Mouse (Mus musculus) heart, postnatal 0 days (tissue): ENCODE measurements around the gene Grap2. TPM values are rescaled to one million over a fixed set of nuclear protein-coding genes. Genes with fewer than 3 reads are reported as not detected.

Source experiments
- ATAC-seq: fragments of 200-750 bp; cut with Nextera tagmentation; 2 replicates; pipeline ENCODE4 v1.8.0; 2017; ENCODE audit warnings: low read depth, moderate number of reproducible peaks, moderate library complexity; ENCODE audit not compliant: insufficient read depth
- DNase-seq: peaks from one replicate; pipeline ENCODE4 v3.0.0-alpha.2; 2016; ENCODE audit warnings: low spot score
- H3K27ac ChIP-seq: fragments of 300-500 bp; sonication (generic); 2 replicates; pipeline ENCODE4 v1.5.1; 2014; ENCODE audit warnings: low read depth, mild to moderate bottlenecking
- H3K27me3 ChIP-seq: fragments of 300-500 bp; sonication (generic); 2 replicates; pipeline ENCODE4 v1.6.1; 2014; ENCODE audit warnings: low read length, mixed read lengths; ENCODE audit not compliant: control insufficient read depth, insufficient read depth
- H3K36me3 ChIP-seq: fragments of 300-500 bp; sonication (generic); replicated peaks from 2 replicates; pipeline ENCODE4 v1.6.1; 2014; ENCODE audit warnings: low read length, mixed read lengths; ENCODE audit not compliant: control insufficient read depth, insufficient read depth
- H3K4me1 ChIP-seq: fragments of 300-500 bp; sonication (generic); 2 replicates; pipeline ENCODE4 v1.6.1; 2014; ENCODE audit warnings: antibody characterized with exemption; ENCODE audit not compliant: control insufficient read depth, insufficient read depth
- H3K4me2 ChIP-seq: fragments of 300-500 bp; sonication (generic); 2 replicates; pipeline ENCODE4 v1.6.1; 2014; ENCODE audit warnings: low read depth, mild to moderate bottlenecking, low read length, moderate library complexity
- H3K4me3 ChIP-seq: fragments of 300-500 bp; sonication (generic); 2 replicates; pipeline ENCODE4 v1.5.1; 2014; ENCODE audit warnings: low read depth, low read length
- H3K9ac ChIP-seq: fragments of 300-500 bp; sonication (generic); replicated peaks from 2 replicates; pipeline ENCODE4 v1.6.1; 2014; ENCODE audit warnings: low read depth, low read length, mixed read lengths
- H3K9me3 ChIP-seq: fragments of 300-500 bp; sonication (generic); replicated peaks from 2 replicates; pipeline ENCODE4 v1.6.1; 2016; ENCODE audit warnings: low read length; ENCODE audit not compliant: control insufficient read depth
- CTCF ChIP-seq: IDR thresholded peaks from 2 replicates; pipeline ENCODE4 v1.5.1; 2016; ENCODE audit warnings: antibody characterized with exemption, control low read depth, low read depth
- EP300 ChIP-seq: IDR thresholded peaks from 2 replicates; pipeline ENCODE4 v1.6.1; 2016; ENCODE audit warnings: antibody characterized with exemption, low read depth
- WGBS: fragments of 180-500 bp; shearing (Covaris S2); extraction: QIAGEN DNeasy Blood & Tissue Kit; methylation state at CpG from one replicate; pipeline ENCODE4 v1.1.7; 2014; 5-methylcytosine and 5-hydroxymethylcytosine counted together
- polyA plus RNA-seq: library from polyadenylated mRNA; unstranded; fragments of >200 nt; fragmentation: Nextera tagmentation; extraction: Ambion mirVana; gene quantifications from 2 replicates; pipeline ENCODE4 v1.2.1, GENCODE M21; 2015
- total RNA-seq: library from RNA; depleted of rRNA; stranded (reverse); fragments of >200 nt; gene quantifications from 2 replicates; pipeline ENCODE4 v1.2.3, GENCODE M21; 2014; ENCODE audit warnings: low replicate concordance

The Grap2 gene
- total and polyA plus RNA-seq, 2 experiments from 2014 or later, result 0.46 TPM; not detected in 1

- ATAC-seq (no peak), DNase-seq (no peak)
- no peak overlapping the region for H3K4me3 ChIP-seq
- no peaks in the 10 kb centered on the region for H3K36me3 ChIP-seq
- H3K4me1 ChIP-seq, result no peaks in the 10 kb centered on the region
- H3K9me3 ChIP-seq, result no peaks in the 10 kb centered on the region
- WGBS, result 73% methylated on average over 3 of the region's 3 CpGs
- 0 out of 2 replicates have a peak, but pooled peaks cover 8% of the 10 kb centered on the region for H3K27me3 ChIP-seq
- H3K27ac ChIP-seq, result no peak overlapping the region; the same call in 1 of the 2 replicates
- H3K4me2 ChIP-seq, result no peak overlapping the region
- no peak for TF ChIP-seq CTCF
- no peak for TF ChIP-seq EP300
- no peak overlapping the region for H3K9ac ChIP-seq
These were observed 5.3 kb upstream of the Grap2 start for GRCm38 (mm10) chr15:80567139-80567538.

DNA sequence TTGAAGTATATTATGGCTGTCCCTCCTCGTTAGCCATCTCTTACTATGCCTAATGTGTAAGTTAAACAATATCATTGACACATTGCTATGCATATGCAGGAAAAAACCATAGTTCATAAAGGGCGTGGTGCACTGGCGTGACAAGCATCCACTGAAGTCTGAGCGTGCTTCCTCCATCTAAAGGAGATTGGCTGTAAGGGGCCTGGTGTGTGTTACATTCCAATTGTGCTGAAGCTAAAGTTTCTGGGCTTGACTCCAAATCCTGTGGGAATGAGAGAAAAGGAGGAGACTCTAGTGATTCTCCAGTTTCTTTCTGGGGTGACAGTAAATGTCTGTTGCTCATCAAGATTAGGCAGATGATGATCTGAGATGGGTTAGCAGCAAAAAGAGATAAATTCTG lies 4.7 kb upstream of the Grap2 start:
- H3K36me3 ChIP-seq, result no peaks in the 10 kb centered on the region
- no peak overlapping the region; the same call in 1 of the 2 replicates for H3K27ac ChIP-seq
- no peaks in the 10 kb centered on the region for H3K4me1 ChIP-seq
- H3K4me2 ChIP-seq, result no peak overlapping the region
- WGBS, result 43% methylated on average over 4 of the region's 4 CpGs
- ATAC-seq (no peak), DNase-seq (no peak)
- no peak for TF ChIP-seq CTCF
- no peak for TF ChIP-seq EP300
- no peak overlapping the region for H3K4me3 ChIP-seq
- no peaks in the 10 kb centered on the region for H3K9me3 ChIP-seq
- no peak overlapping the region for H3K9ac ChIP-seq
- 0 out of 2 replicates have a peak, but pooled peaks cover 12% of the 10 kb centered on the region for H3K27me3 ChIP-seq

DNA sequence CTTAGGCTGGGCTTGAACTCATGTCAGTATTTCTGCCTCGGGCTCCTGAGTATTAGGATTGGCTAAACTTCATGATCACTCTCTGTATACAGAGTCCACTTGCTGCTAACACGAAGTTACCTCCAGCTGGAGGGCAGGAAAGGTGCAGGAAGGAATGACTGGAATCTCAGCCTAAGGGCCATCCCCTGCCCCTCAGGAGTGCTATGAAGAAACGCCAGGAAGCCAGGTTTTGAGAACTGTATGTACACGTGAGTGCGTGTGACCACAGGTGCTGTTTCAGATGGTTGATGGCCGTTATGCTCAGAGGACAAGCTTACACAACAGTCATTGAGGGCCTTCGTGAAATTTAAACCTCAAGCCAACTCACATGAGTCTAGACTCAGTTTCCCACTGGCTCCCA lies 3.2 kb upstream of the Grap2 start:
- H3K9me3 ChIP-seq, result no peaks in the 10 kb centered on the region
- no peak overlapping the region for H3K4me3 ChIP-seq
- DNase-seq (no peak), ATAC-seq (no peak)
- no peaks in the 10 kb centered on the region for H3K4me1 ChIP-seq
- no peaks in the 10 kb centered on the region for H3K36me3 ChIP-seq
- no peak overlapping the region for H3K9ac ChIP-seq
- H3K27me3 ChIP-seq, result 0 out of 2 replicates have a peak, but pooled peaks cover 22% of the 10 kb centered on the region
- no peak for TF ChIP-seq CTCF
- TF ChIP-seq EP300, result no peak
- H3K27ac ChIP-seq, result no peak overlapping the region
- H3K4me2 ChIP-seq, result no peak overlapping the region
- 72% methylated on average over 7 of the region's 7 CpGs for WGBS

DNA sequence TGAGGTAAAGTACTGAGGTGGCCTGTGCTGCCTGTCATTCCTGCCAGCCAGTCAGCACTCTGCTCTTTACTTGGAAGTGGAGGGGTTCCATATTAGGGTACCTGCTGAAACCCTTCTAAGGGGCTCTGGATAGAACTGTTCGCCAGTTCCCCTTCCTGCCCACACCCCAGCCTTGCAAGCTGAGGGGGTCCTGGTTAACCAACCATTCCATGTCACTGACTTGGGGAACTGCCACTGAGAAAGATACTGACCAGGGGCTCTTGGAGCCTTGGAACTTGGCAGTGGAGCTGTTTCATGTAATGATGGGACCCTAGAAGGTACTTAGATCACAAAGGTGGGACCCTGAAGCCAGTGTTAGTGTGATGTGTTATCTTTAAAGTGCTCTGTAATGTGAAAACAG lies 2.2 kb upstream of the Grap2 start:
- no peaks in the 10 kb centered on the region for H3K9me3 ChIP-seq
- 0 out of 2 replicates have a peak, but pooled peaks cover 22% of the 10 kb centered on the region for H3K27me3 ChIP-seq
- H3K36me3 ChIP-seq, result no peaks in the 10 kb centered on the region
- ATAC-seq (no peak), DNase-seq (no peak)
- no peak overlapping the region for H3K4me3 ChIP-seq
- no peak overlapping the region for H3K27ac ChIP-seq
- no peak overlapping the region for H3K4me2 ChIP-seq
- no peaks in the 10 kb centered on the region for H3K4me1 ChIP-seq
- TF ChIP-seq CTCF (no peak), EP300 (no peak)
- no peak overlapping the region for H3K9ac ChIP-seq
- 72% methylated on average over 1 of the region's 1 CpGs for WGBS

- no peaks in the 10 kb centered on the region for H3K36me3 ChIP-seq
- H3K4me1 ChIP-seq, result no peaks in the 10 kb centered on the region
- H3K9me3 ChIP-seq, result no peaks in the 10 kb centered on the region
- ATAC-seq (no peak), DNase-seq (no peak)
- TF ChIP-seq CTCF, result no peak
- no peak overlapping the region; the same call in 1 of the 2 replicates for H3K4me2 ChIP-seq
- 0 out of 2 replicates have a peak, but pooled peaks cover 26% of the 10 kb centered on the region for H3K27me3 ChIP-seq
- WGBS, result 49% methylated on average over 7 of the region's 7 CpGs
- H3K4me3 ChIP-seq, result no peak overlapping the region; the same call in 1 of the 2 replicates
- peak overlapping the region; percentile 59; the same call in 1 of the 2 replicates for H3K27ac ChIP-seq
- H3K9ac ChIP-seq, result no peak overlapping the region
These were observed 783 bp upstream of the Grap2 start for GRCm38 (mm10) chr15:80571611-80572010.
